ENCODE assay signal across 1 mouse cellular context in genomic region chr7:63938914-63939396, GRCm38 (mm10).
TF ChIP-seq lines count a peak whose summit lies in the region.

Gene Klf13, minus strand, starts transcription at chr7:63938915.

TF ChIP-seq in CH12.LX, 34 proteins besides CTCF, POLR2A, EP300 and RAD21 (continued from another document):
- TF ChIP-seq IRF4 (IDR thresholded peaks at IDR 0.05; ENCODE audit: low read depth, low read length) = peak; percentile 13; the same call in 1 of the 2 replicates
- 0 out of 2 replicates have a peak, but pooled peaks have one; percentile 37 for TF ChIP-seq HCFC1 (IDR thresholded peaks at IDR 0.05; ENCODE audit: low read depth, low read length)
- TF ChIP-seq KAT2A (IDR thresholded peaks at IDR 0.05; ENCODE audit: insufficient replicate concordance, low read length) = no peak
- no peak for TF ChIP-seq E2F4 (IDR thresholded peaks at IDR 0.05; ENCODE audit: insufficient replicate concordance, low read depth, low read length)
- no peak for TF ChIP-seq PAX5 (IDR thresholded peaks at IDR 0.05; ENCODE audit: low read length)
- peak; percentile 85 for TF ChIP-seq NRF1 (IDR thresholded peaks at IDR 0.05; ENCODE audit: low read depth, low read length)
- peak; percentile 51; the same call in 1 of the 2 replicates for TF ChIP-seq MEF2A (IDR thresholded peaks at IDR 0.05; ENCODE audit: borderline replicate concordance, low read depth, low read length)
- peak; percentile 58 for TF ChIP-seq ZMIZ1 (IDR thresholded peaks at IDR 0.05; ENCODE audit: low read depth, low read length)
- TF ChIP-seq NELFE (IDR thresholded peaks at IDR 0.05; ENCODE audit: low read depth, low read length) = peak; percentile 67
- TF ChIP-seq ETS1 (conservative IDR thresholded peaks at IDR 0.05; ENCODE audit: low read depth, low read length) = peak; percentile 9; the same call in 1 of the 2 replicates
- TF ChIP-seq MAZ (IDR thresholded peaks at IDR 0.05; ENCODE audit: low read depth, low read length) = peak; percentile 51; the same call in 1 of the 2 replicates
